Mouse (Mus musculus): ENCODE measurements around the gene Eid3.

Eid3 gene

DNA sequence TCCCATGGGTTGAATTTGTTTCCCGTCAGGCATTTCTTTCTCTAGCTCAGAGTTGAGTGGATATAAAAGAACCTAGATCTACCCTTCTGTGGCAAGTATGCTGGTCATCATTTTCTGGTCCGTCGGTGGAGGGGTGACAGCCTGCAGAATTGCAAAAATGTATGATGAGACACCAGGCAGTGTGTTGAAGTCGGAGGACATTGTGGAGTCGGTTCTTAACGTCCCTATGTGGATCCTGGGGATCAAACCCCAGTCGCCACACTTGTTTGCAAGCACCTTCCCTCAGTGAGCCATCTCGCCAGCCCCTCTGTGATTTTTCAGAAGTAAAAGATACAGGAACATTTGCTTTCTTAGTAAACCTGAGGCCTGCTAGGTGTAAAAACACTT is 5.5 kb upstream of the Eid3 start:
- DNase-seq (ENCODE audit: low spot score): no peak

- no peak for DNase-seq (ENCODE audit: low spot score)
Measured at GRCm38 (mm10) chr10:82863106-82863680, 3.2 kb upstream of the Eid3 start.

GRCm38 (mm10) chr10:82863827-82864226 is 2.6 kb upstream of the Eid3 start:
- no peak for DNase-seq (ENCODE audit: low spot score)

- no peak for DNase-seq (ENCODE audit: low spot score)
Measured at GRCm38 (mm10) chr10:82866832-82867231, 406 bp downstream of the Eid3 start.

DNA sequence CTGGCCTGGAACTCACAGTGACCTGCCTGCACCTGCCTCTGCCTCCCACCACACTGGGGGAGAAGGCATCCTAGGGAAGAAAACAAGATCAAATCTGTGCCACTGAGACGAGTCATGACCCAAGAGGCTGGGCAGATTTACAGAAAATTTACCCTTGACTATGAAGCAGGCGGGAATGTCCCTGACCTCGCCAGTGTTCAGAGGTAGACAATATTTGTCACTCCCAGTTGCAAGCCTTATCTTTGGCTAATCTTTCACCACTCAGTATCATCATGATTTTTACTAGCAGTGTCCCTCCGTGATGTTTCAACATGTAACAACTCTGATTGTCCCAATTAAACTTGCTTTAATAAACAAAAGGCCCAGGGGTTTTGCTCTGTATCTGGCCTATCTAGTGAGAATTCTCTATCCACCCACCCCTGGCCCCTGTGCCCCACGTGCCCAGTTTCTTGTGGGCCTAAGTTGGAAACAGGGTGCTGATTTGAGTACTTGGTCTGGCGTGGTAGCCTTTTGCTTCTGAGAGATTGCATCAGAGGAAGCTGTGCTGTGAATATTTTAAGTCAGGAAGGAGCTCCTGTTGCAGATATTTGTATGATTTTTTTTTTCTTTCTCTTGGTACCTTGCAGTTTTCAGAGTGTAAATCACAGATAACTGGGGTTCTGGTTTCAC is 2.1 kb downstream of the Eid3 start:
- DNase-seq (ENCODE audit: low spot score): no peak

- DNase-seq (ENCODE audit: low spot score): no peak
Measured at GRCm38 (mm10) chr10:82875446-82875845, 9.0 kb downstream of the Eid3 start.

DNA sequence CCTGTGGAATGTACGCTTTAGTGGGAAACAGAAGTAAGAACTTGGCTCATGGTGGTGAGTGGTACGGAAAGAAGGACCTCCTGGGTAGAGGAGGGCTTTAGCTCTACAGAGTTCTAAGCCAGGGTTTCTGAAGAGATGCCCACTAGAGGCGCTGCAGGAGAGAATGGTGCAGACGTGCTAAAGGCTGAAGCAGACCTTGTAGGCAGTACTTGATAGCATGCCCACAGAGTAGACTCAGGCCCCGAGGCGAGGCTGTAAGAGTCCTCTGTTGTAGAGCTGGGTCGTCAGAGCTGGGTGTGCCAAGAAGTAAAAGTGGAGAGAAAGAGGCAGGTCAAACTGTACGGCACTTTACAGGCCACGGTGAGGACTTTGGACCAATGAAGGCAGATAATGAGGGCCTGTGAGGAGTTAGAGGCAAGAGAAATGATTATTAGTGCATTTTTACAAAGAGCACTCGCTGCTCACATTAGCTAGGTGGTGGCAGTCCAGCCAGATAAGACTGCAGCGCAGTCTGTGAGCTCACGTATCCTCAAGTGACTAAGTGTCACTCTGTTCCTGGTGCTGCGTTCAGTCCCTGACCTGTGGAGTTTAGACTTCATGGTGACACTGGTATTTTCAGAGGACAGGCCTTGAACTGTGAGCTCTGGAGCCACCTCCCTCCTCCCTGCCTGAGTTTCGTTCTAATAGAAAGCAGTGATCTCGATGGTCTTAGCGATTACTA is 9.8 kb downstream of the Eid3 start:
- no peak for DNase-seq (ENCODE audit: low spot score)

- DNase-seq (ENCODE audit: low spot score): no peak
Measured at GRCm38 (mm10) chr10:82887354-82887753, 20.9 kb downstream of the Eid3 start.

DNA sequence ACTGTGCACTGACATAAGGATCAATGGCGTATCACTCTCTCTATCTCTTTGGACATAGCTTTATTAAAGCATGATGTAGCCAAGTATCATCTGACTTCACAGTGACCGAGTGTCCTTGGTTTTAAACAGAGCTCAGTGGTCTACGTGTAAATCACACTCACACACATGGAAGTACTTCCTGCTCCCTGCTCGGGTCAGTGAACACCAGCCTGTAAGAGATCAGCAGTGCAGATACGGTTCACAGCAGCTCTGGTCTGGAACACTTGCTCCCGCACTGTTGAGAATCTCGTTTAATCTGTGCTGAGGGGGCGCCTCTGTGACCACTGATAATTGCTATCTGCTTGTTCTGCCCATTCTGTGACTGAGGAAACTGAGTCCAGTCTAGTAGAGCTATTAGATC is 22.1 kb downstream of the Eid3 start:
- DNase-seq (ENCODE audit: low spot score): no peak

DNA sequence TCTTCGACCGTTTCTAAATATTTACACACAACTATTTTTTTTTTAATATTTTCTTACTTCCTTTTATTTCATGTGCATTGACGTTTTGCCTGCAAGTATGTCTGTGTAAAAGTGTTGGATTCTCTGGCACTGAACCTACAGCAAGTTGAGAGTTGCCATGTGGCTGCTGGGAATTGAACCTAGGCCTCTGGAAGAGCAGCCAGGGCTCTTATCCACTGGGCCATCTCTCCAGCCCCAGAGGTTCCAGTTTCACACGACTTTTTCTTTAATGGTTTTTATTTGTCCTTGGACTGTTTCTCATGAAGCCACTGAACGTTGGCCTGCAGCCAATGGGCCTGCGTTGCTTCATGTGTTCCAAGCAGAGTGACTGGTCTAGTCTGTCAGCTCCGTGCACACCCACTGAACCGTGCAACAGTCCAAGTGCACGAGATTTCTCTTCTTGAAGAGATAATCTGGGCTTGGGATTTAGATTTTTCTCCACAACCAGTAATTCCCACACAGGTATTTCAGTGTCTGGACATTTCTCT is 23.1 kb downstream of the Eid3 start:
- no peak for DNase-seq (ENCODE audit: low spot score)

DNA sequence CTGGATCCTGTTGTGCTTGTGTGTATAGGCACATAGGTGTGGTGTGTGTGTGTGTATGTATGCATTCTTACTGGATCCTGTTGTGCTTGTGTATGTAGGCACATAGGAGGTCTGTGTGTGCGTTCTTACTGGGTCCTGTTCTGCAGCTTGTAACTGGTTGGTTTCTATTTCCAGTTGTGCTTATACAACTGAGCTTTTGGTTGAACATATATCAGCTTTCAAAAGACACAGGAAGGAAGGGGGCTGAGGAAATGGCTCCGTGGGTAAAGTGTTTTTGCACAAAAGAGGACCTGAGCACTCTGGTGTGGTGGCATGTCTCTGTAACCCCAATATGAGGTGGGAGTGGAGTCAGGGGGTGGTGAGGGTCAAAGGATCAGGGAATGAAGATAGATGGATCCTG is 24.5 kb downstream of the Eid3 start:
- DNase-seq (ENCODE audit: low spot score): no peak

- DNase-seq (ENCODE audit: low spot score): no peak
Measured at GRCm38 (mm10) chr10:82891427-82891826, 25.0 kb downstream of the Eid3 start.

GRCm38 (mm10) chr10:82892442-82893055 is 26.1 kb downstream of the Eid3 start:
- DNase-seq (ENCODE audit: low spot score): no peak

DNA sequence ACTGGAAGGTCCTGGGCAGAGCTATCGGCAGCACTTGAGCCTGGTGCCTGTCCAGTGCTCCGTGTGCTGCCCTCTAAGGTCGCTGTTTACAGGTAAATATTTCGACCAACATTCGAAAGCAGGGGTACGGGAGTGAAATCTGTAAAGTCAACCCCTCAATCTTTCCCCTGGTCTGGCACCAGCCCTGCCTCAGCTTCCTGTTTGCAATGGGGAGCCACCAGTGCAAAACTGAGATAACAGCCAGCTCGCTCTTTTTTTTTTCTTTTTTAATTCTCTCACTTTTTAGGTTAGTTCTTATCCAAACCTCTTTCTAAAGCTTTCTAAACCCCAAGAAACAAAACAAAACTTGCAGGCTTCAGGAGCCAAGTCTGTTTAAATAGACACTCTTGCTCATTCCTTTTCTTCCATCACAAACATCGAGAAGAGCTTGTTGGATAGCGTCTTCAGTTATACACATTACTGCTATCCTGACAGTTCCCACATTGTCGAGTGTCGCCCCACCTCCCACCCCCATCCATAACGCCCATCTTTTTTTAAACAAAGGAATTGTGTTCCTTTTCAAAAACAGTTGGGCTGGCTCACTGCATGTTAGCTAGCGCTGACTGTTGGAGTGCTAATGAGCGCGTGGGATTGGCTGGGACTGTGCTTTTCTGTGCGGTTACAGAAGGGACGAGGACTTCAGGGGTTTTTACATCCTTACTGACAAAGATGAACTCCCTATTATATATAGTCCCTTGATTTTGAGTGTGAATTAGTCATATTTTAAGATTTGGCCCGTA is 27.6 kb downstream of the Eid3 start:
- no peak for DNase-seq (ENCODE audit: low spot score)

DNA sequence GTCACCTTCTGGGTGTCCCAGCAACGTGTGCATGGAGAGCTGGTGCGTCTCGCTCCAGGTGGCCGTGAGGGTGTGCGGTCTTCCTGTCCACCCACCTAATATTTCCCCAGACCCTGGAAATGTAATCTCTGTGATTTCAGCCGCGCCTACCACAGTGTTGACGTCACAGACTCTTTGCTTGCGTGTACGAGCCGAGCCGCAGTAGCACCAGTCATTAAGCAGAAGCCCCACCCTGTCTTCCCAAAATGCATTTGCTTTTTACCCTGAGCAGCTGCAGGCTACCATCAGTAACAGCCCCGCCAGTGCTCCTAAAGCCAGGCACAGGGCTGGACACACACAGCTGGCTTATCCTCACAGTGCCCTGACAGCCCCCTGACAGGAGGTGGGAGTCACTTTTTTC is 31.5 kb downstream of the Eid3 start:
- DNase-seq (ENCODE audit: low spot score): no peak

DNA sequence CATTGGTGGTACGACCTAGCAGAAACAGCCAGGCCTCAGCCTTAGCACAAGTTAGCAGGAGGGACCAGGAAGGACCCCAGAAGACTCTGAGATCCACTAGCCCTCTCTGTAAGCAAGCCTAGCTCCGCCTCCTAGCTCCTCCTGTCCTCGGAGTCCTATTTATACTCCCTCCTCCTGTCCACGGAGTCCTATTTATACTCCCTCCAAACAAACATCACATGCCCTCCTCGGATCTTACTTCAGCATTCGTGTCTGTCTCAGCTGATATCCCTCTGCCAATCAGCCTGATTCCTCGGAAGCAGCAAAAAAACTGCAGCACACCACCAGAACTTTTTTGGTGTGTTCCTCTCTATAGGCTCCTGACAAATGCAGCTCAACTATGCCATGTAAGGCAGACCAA is 32.5 kb downstream of the Eid3 start:
- no peak for DNase-seq (ENCODE audit: low spot score)

DNA sequence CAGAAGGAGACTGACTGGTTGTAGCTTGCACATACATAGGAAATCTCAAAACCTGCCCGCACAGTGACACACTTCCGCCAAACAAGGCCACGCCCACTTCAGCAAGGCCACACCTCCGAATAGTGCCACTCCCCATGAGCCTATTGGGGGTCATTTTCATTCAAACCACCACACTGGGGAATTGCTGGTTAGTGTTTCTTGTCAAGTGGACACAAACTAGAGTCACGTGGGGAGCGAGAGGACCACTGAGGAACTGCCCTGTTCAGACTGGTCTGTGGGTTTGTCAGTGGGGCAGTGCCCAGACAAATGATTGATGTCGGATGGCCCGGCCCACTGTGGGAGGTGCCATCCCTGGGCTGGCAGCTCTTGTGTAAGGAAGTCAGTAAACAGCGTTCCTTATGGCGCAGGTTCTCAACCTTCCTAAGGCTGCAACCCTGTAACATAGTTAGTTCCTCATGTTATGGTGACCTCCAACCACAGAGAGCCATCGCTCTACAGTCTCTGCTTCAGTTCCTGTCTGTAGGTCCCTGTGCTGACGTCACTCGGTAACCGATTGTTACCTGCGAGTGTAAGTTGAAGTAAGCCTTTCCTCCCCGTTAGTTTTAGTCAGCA is 33.5 kb downstream of the Eid3 start:
- DNase-seq (ENCODE audit: low spot score): no peak

- DNase-seq (ENCODE audit: low spot score): no peak
Measured at GRCm38 (mm10) chr10:82900546-82900945, 34.1 kb downstream of the Eid3 start.

GRCm38 (mm10) chr10:82901436-82901835 is 35.0 kb downstream of the Eid3 start:
- DNase-seq (ENCODE audit: low spot score): peak; percentile 73

DNA sequence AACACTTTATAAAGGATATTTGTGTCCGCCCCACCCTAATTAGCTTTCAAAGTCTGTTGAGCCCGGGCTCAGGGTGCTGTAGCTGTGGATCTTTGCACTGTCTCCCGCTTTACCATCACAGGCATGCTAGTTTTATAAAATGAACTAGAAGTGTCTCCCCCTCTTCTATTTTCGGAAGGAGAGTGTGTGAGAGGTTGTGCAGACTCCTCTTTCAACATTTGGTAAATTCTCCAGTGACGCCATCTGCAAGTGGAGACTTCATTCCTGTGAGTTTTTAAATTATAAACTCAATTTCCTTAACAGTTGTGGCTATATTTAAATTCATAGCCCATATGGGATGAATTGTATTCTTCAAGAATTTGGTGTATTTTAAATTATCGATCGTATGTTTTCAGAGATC is 42.1 kb downstream of the Eid3 start:
- no peak for DNase-seq (ENCODE audit: low spot score)

DNA sequence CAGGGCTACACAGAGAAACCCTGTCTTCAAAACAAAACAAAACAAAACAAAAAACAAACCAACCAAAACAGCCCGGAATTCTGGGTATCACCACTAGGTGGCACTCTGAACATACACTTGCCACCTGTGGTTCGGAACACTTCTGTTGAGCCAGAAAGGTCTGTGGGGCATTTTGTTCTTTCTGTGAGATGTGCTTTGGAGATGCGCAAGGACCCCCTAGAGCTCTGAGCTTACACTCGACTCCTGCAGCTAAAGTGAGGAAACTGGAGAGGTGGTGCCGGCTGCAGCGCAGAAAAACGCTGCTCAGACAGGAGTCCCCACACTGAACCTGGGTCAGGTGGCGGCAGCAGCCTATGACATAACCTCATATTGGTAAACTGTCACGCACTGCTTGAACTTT is 43.0 kb downstream of the Eid3 start:
- DNase-seq (ENCODE audit: low spot score): peak; percentile 69

- no peak for DNase-seq (ENCODE audit: low spot score)
Measured at GRCm38 (mm10) chr10:82910198-82910597, 43.8 kb downstream of the Eid3 start.
